Mouse (Mus musculus) testis, adult 2 months (tissue): ENCODE measurements around the gene Rhbdf1. TPM values are rescaled to one million over a fixed set of nuclear protein-coding genes. Genes with fewer than 3 reads are reported as not detected.

ENCODE experiments used
- H3K27ac ChIP-seq: fragments of 200-500 bp; 2 replicates; pipeline ENCODE4 v1.5.1; 2012; ENCODE audit warnings: low read depth, low read length; ENCODE audit not compliant: control insufficient read depth, insufficient read depth
- H3K27me3 ChIP-seq: fragments of 200-500 bp; 2 replicates; pipeline ENCODE4 v1.6.1; 2012; ENCODE audit warnings: mild to moderate bottlenecking, low read length, moderate library complexity; ENCODE audit not compliant: control insufficient read depth, insufficient read depth
- H3K36me3 ChIP-seq: fragments of 200-500 bp; 2 replicates; pipeline ENCODE4 v1.6.1; 2012; ENCODE audit warnings: mild to moderate bottlenecking, low read length; ENCODE audit not compliant: control insufficient read depth, insufficient read depth
- H3K4me1 ChIP-seq: fragments of 200-500 bp; 2 replicates; pipeline ENCODE4 v1.6.1; 2012; ENCODE audit warnings: low read length; ENCODE audit not compliant: control insufficient read depth, insufficient read depth
- H3K4me3 ChIP-seq: fragments of 200-500 bp; 2 replicates; pipeline ENCODE4 v1.5.1; 2012; ENCODE audit warnings: low read depth, mild to moderate bottlenecking, low read length, moderate library complexity, mixed read lengths; ENCODE audit not compliant: control insufficient read depth
- CTCF ChIP-seq: fragments of 200-500 bp; IDR thresholded peaks from 2 replicates; pipeline ENCODE4 v1.5.1; 2012; ENCODE audit warnings: low read depth, mild to moderate bottlenecking, inconsistent platforms, low read length, moderate library complexity; ENCODE audit not compliant: control insufficient read depth, insufficient read depth, insufficient replicate concordance
- POLR2A ChIP-seq: fragments of 200-500 bp; IDR thresholded peaks from 2 replicates; pipeline ENCODE4 v1.6.1; 2012; ENCODE audit warnings: low read depth, mild to moderate bottlenecking, inconsistent platforms, low read length, moderate library complexity; ENCODE audit not compliant: control insufficient read depth
- polyA plus RNA-seq: library from polyadenylated mRNA; depleted of rRNA; stranded (reverse); fragments of >200 nt; gene quantifications from 2 replicates; pipeline ENCODE4 v1.2.3, GENCODE M21; 2012; rRNA removed

The Rhbdf1 gene
- 6.8 and 9.5 TPM in 2 replicates for polyA plus RNA-seq

DNA sequence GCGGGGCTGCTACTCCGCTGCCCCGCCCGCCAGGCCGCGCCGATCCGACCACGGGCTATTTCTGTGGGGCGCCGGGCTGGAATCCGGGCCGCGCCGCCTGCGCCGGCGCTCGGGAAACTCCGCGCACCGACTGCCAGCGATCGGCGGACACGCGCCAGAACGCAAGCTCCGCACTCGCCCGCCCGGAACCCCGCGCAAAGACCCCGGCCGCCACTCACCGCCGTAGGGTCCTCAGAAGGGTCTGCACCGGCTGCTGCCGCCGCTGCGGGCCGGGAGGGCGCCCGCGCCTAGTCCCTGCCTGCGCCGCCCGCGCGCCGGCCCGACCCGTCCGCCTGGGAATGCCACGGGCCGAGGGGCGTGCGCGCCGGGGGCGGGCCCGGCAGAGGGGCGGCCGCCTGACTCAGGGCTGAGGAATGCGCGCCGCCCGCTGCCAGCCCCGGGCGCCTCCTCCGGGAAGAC lies at the start of gene Rhbdf1:
TSS of gene Rhbdf1 (minus strand) at position 350 of the 459 bp plus-strand sequence.
- Histone ChIP-seq H3K27me3 (0 out of 2 replicates have a peak, but pooled peaks cover 2% of the 10 kb centered on the region), H3K36me3 (no peaks in the 10 kb centered on the region), H3K27ac (peak within 1 kb of the TSS; percentile 55; the same call in 1 of the 2 replicates), H3K4me3 (peak within 1 kb of the TSS; percentile 13), H3K4me1 (peaks cover 25% of the 10 kb centered on the region)
- TF ChIP-seq CTCF (no peak), POLR2A (no peak)

DNA sequence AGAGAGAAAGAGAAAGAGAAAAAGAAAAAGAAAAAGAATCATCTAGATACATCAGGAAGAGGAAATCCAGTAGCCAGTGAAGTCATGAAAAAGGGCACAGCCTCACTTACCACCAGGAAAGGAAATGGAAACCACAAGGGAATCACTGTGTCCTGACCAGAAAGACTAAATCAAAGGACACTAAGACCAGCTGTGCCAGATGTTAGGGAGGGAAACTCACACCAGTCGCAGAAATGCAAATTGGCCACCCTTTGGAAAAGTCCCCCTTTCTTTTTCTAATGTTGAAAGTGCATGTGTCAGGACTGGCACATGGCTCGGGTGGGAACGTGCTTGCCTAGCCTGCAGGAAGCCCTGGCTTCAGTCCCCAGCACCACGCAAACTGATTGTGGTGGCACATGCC lies 49.1 kb upstream of the Rhbdf1 start:
- TF ChIP-seq POLR2A: no peak
- TF ChIP-seq CTCF: no peak
- H3K4me1 ChIP-seq: peaks cover 4% of the 10 kb centered on the region
- no peak overlapping the region for H3K4me3 ChIP-seq
- no peaks in the 10 kb centered on the region for H3K27me3 ChIP-seq
- no peaks in the 10 kb centered on the region for H3K36me3 ChIP-seq
- no peak overlapping the region for H3K27ac ChIP-seq

DNA sequence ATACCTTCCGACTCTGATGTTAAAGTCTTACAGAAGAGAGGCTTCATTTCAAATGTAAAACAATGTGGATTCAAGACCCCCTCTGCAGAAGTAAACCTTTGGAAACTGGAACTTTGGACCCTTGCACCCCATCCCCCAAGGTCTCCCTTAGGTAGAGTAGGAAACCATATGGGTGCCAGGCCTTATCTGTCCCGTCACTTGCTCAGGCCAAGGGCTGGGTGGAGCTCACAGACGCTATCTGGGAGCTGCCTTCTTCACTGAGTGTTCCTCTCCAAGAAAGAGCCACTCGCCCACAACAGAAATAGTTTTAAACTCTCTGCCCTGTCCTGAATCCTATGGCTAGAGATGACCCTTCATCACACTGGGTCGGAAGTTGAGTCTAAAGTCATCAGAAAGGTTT lies 46.9 kb upstream of the Rhbdf1 start:
- H3K36me3 ChIP-seq: no peaks in the 10 kb centered on the region
- peaks cover 4% of the 10 kb centered on the region for H3K4me1 ChIP-seq
- H3K27me3 ChIP-seq: no peaks in the 10 kb centered on the region
- no peak overlapping the region for H3K4me3 ChIP-seq
- no peak for TF ChIP-seq POLR2A
- TF ChIP-seq CTCF: no peak
- no peak overlapping the region for H3K27ac ChIP-seq

DNA sequence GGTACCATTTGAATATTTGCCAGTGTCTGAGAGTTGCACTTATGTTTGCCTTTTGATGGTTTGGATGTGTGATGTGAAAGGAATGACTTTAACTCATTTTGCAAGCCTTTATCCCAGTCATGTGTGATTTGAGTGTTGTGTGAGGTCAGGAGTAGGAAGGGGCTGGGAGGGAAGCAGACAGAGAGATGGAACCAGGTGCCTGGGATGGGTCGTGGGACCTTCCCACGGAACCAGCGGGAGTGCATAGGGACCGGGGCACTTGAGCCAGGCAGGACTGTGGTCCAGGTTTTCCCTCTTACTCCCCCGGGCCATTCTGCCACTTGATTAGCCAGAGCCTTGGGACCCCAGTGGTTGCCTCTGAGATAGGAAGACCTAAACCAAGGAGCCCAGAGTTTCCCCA lies 45.9 kb upstream of the Rhbdf1 start:
- Histone ChIP-seq H3K4me1 (peaks cover 4% of the 10 kb centered on the region), H3K27me3 (no peaks in the 10 kb centered on the region), H3K36me3 (no peaks in the 10 kb centered on the region), H3K4me3 (peak overlapping the region; percentile 94; the same call in 1 of the 2 replicates), H3K27ac (peak overlapping the region; percentile 21; the same call in 1 of the 2 replicates)
- TF ChIP-seq CTCF: no peak
- TF ChIP-seq POLR2A: no peak

DNA sequence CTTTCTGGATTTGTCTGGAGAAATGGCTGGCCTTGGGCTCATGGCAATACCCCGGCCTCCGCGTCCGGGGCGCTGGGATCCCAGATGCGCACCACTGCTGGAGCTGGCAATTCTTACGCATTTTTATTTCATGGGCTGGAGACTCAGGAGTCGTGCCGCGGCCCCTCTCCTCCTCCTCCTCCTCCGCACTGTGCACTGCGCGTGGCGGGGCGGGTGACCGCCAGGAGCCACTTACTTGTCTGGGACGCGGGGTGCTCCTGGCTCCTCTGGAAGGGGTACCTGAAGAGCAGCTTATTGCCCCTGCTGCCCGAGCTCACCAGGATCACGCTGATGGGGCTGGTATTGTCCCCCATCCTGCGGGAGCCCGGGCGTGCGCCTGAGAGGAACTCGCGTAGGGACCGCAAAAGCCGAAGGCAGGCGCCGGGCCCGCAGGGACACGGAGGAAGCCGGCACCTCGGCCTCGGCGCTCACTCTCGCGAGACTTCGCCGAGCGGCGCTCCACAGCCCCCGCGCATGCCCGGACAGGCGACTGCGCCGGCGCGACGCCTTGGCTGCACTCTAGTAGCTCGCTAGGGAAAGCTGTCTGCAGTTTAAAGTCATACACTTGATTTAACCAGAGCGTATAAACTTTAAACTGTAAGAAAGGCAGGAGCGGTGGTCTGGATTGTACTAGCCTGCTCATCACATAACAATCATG lies 45.2 kb upstream of the Rhbdf1 start, which contains the start of gene Nprl3:
TSS of gene Nprl3 (minus strand) at position 520 of the 697 bp plus-strand sequence.
- Histone ChIP-seq H3K27me3 (no peaks in the 10 kb centered on the region), H3K4me1 (peaks cover 4% of the 10 kb centered on the region), H3K27ac (peak within 1 kb of the TSS; percentile 88), H3K36me3 (no peaks in the 10 kb centered on the region), H3K4me3 (peak within 1 kb of the TSS; percentile 94)
- TF ChIP-seq POLR2A: peak; percentile 94
- TF ChIP-seq CTCF: no peak

DNA sequence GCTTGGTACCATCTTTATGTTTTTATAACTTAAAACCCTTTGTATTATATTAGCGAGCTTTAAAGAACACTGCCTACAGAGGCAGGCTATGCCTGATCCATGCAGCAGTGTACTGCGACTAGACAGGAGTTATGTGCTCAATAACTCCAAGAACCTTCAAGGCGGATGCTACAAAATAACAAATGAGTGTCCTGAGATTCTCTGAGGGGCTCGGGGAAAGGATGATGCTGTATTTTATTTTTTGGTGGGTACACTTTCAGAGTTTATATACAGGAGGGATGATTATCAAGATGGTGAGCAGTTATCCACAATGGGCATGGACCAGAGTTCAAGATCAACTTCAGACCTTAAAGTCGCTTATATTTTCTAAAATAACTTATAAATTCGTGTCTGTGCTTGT lies 44.7 kb upstream of the Rhbdf1 start:
- Histone ChIP-seq H3K27me3 (no peaks in the 10 kb centered on the region), H3K27ac (no peak overlapping the region), H3K36me3 (no peaks in the 10 kb centered on the region), H3K4me3 (peak overlapping the region; percentile 94), H3K4me1 (peaks cover 4% of the 10 kb centered on the region)
- TF ChIP-seq CTCF (no peak), POLR2A (no peak)

DNA sequence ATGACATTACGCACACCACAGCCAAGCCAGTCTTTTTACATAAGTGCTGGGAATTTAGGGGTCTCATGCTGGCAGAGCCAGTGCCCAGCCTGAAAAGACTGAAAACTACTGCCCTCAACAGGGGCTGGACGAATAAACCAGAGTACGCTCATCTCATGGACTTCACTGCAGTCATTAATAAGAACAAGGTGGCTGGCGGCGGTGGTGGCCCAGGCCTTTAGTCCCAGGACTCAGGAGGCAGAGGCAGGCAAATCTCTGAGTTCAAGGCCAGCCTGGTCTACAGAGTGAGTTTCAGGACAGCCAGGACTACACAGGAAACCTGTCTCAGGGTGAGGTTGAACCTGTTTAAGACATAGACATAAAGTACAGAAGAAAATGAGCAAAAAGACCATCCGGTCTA lies 44.1 kb upstream of the Rhbdf1 start:
- no peak for TF ChIP-seq POLR2A
- no peak for TF ChIP-seq CTCF
- Histone ChIP-seq H3K4me3 (no peak overlapping the region), H3K27me3 (no peaks in the 10 kb centered on the region), H3K4me1 (peaks cover 4% of the 10 kb centered on the region), H3K36me3 (no peaks in the 10 kb centered on the region), H3K27ac (no peak overlapping the region)
